Mouse (Mus musculus): ENCODE measurements around the gene Chmp2a. TPM values are rescaled to one million over a fixed set of nuclear protein-coding genes. Genes with fewer than 3 reads are reported as not detected.

Gene Chmp2a
- polyA plus RNA-seq, 1 experiment from 2014 or later, result 264 TPM

GRCm38 (mm10) chr7:13043120-13043444, 8.5 kb upstream of the Chmp2a start:
- Histone ChIP-seq H3K36me3 (ENCODE audit: insufficient read depth, low read length) (no peaks in the 10 kb centered on the region), H3K27ac (ENCODE audit: low read length) (no peak overlapping the region), H3K4me3 (ENCODE audit: low read depth, low read length) (no peak overlapping the region), H3K4me1 (ENCODE audit: insufficient read depth, low read depth, low read length) (peaks cover 12% of the 10 kb centered on the region), H3K9me3 (ENCODE audit: low read length) (no peaks in the 10 kb centered on the region), H3K27me3 (replicated peaks; ENCODE audit: insufficient read depth, low read length) (peaks cover 18% of the 10 kb centered on the region), H3K9ac (replicated peaks; ENCODE audit: low read depth) (no peak overlapping the region), H3K4me2 (replicated peaks; ENCODE audit: low read depth, low read length) (0 out of 2 replicates have a peak overlapping the region, but pooled peaks have one; percentile 52)
- DNase-seq (ENCODE audit: low spot score), result no peak
- no peak for ATAC-seq
- 42% methylated on average over 16 of the region's 16 CpGs for WGBS
- TF ChIP-seq EP300 (IDR thresholded peaks at IDR 0.05) (no peak), CTCF (IDR thresholded peaks at IDR 0.05) (no peak)

GRCm38 (mm10) chr7:13042511-13042910, 7.9 kb upstream of the Chmp2a start:
- ATAC-seq, result no peak
- no peak overlapping the region for H3K4me3 ChIP-seq (ENCODE audit: low read depth, low read length)
- 69% methylated on average over 6 of the region's 6 CpGs for WGBS
- no peak overlapping the region for H3K27ac ChIP-seq (ENCODE audit: low read length)
- H3K27me3 ChIP-seq (replicated peaks; ENCODE audit: insufficient read depth, low read length), result peaks cover 18% of the 10 kb centered on the region
- H3K4me2 ChIP-seq (replicated peaks; ENCODE audit: low read depth, low read length), result no peak overlapping the region
- no peaks in the 10 kb centered on the region for H3K9me3 ChIP-seq (ENCODE audit: low read length)
- DNase-seq (ENCODE audit: low spot score), result no peak
- peaks cover 12% of the 10 kb centered on the region for H3K4me1 ChIP-seq (ENCODE audit: insufficient read depth, low read depth, low read length)
- no peak overlapping the region for H3K9ac ChIP-seq (replicated peaks; ENCODE audit: low read depth)
- H3K36me3 ChIP-seq (ENCODE audit: insufficient read depth, low read length), result no peaks in the 10 kb centered on the region
- TF ChIP-seq EP300 (IDR thresholded peaks at IDR 0.05) (no peak), CTCF (IDR thresholded peaks at IDR 0.05) (no peak)

- H3K27ac ChIP-seq (ENCODE audit: low read length), result no peak overlapping the region
- ATAC-seq, result no peak
These were observed 6.6 kb upstream of the Chmp2a start for GRCm38 (mm10) chr7:13041256-13041655.

GRCm38 (mm10) chr7:13039181-13039580, 4.6 kb upstream of the Chmp2a start:
- Histone ChIP-seq H3K4me3 (ENCODE audit: low read depth, low read length) (no peak overlapping the region), H3K4me2 (replicated peaks; ENCODE audit: low read depth, low read length) (peak overlapping the region; percentile 62), H3K27ac (ENCODE audit: low read length) (peak overlapping the region; percentile 100; the same call in 1 of the 2 replicates), H3K36me3 (ENCODE audit: insufficient read depth, low read length) (no peaks in the 10 kb centered on the region), H3K9me3 (ENCODE audit: low read length) (no peaks in the 10 kb centered on the region), H3K27me3 (replicated peaks; ENCODE audit: insufficient read depth, low read length) (peaks cover 15% of the 10 kb centered on the region), H3K9ac (replicated peaks; ENCODE audit: low read depth) (peak overlapping the region; percentile 99; the same call in 1 of the 2 replicates), H3K4me1 (ENCODE audit: insufficient read depth, low read depth, low read length) (peaks cover 25% of the 10 kb centered on the region)
- 81% methylated on average over 1 of the region's 1 CpGs for WGBS
- ATAC-seq, result no peak
- no peak for DNase-seq (ENCODE audit: low spot score)
- no peak for TF ChIP-seq EP300 (IDR thresholded peaks at IDR 0.05)
- TF ChIP-seq CTCF (IDR thresholded peaks at IDR 0.05), result no peak

More at GRCm38 (mm10) chr7:13041256-13041655, 6.6 kb upstream of the Chmp2a start:
- peaks cover 21% of the 10 kb centered on the region for H3K4me1 ChIP-seq (ENCODE audit: insufficient read depth, low read depth, low read length)
- peaks cover 18% of the 10 kb centered on the region for H3K27me3 ChIP-seq (replicated peaks; ENCODE audit: insufficient read depth, low read length)
- no peak overlapping the region for H3K4me3 ChIP-seq (ENCODE audit: low read depth, low read length)
- H3K9me3 ChIP-seq (ENCODE audit: low read length), result no peaks in the 10 kb centered on the region
- no peak for DNase-seq (ENCODE audit: low spot score)
- TF ChIP-seq CTCF (IDR thresholded peaks at IDR 0.05) (no peak), EP300 (IDR thresholded peaks at IDR 0.05) (no peak)
- WGBS, result 67% methylated on average over 1 of the region's 1 CpGs
- H3K36me3 ChIP-seq (ENCODE audit: insufficient read depth, low read length), result no peaks in the 10 kb centered on the region
- no peak overlapping the region for H3K9ac ChIP-seq (replicated peaks; ENCODE audit: low read depth)
- H3K4me2 ChIP-seq (replicated peaks; ENCODE audit: low read depth, low read length), result no peak overlapping the region

GRCm38 (mm10) chr7:13038621-13039169, 4.1 kb upstream of the Chmp2a start:
- ATAC-seq, result 0 out of 2 replicates have a peak, but pooled peaks have one; percentile 1
- peak overlapping the region; percentile 84 for H3K4me3 ChIP-seq (ENCODE audit: low read depth, low read length)
- H3K27me3 ChIP-seq (replicated peaks; ENCODE audit: insufficient read depth, low read length), result peaks cover 10% of the 10 kb centered on the region; the same call in 1 of the 2 replicates
- peak overlapping the region; percentile 99 for H3K9ac ChIP-seq (replicated peaks; ENCODE audit: low read depth)
- no peaks in the 10 kb centered on the region for H3K36me3 ChIP-seq (ENCODE audit: insufficient read depth, low read length)
- peak overlapping the region; percentile 62 for H3K4me2 ChIP-seq (replicated peaks; ENCODE audit: low read depth, low read length)
- H3K4me1 ChIP-seq (ENCODE audit: insufficient read depth, low read depth, low read length), result peaks cover 25% of the 10 kb centered on the region
- WGBS, result 6% methylated on average over 15 of the region's 15 CpGs
- peak overlapping the region; percentile 100 for H3K27ac ChIP-seq (ENCODE audit: low read length)
- 0 out of 2 replicates have a peak, but pooled peaks have one; percentile 13 for TF ChIP-seq EP300 (IDR thresholded peaks at IDR 0.05)
- TF ChIP-seq CTCF (IDR thresholded peaks at IDR 0.05), result no peak
- H3K9me3 ChIP-seq (ENCODE audit: low read length), result no peaks in the 10 kb centered on the region
- DNase-seq (ENCODE audit: low spot score), result peak; percentile 78

- Histone ChIP-seq H3K36me3 (ENCODE audit: insufficient read depth, low read length) (0 out of 2 replicates have a peak, but pooled peaks cover under 1% of the 10 kb centered on the region), H3K9me3 (ENCODE audit: low read length) (no peaks in the 10 kb centered on the region), H3K4me3 (ENCODE audit: low read depth, low read length) (peak within 1 kb of the TSS; percentile 84), H3K27me3 (replicated peaks; ENCODE audit: insufficient read depth, low read length) (0 out of 2 replicates have a peak, but pooled peaks cover 4% of the 10 kb centered on the region), H3K4me2 (replicated peaks; ENCODE audit: low read depth, low read length) (peak within 1 kb of the TSS; percentile 62), H3K27ac (ENCODE audit: low read length) (peak within 1 kb of the TSS; percentile 100), H3K4me1 (ENCODE audit: insufficient read depth, low read depth, low read length) (peaks cover 29% of the 10 kb centered on the region), H3K9ac (replicated peaks; ENCODE audit: low read depth) (peak within 1 kb of the TSS; percentile 99)
- under 1% methylated on average over 52 of the region's 65 CpGs for WGBS
- TF ChIP-seq EP300 (IDR thresholded peaks at IDR 0.05), result no peak
- no peak for TF ChIP-seq CTCF (IDR thresholded peaks at IDR 0.05)
- DNase-seq (ENCODE audit: low spot score) (peak; percentile 98), ATAC-seq (peak; percentile 94)
These were observed 3.4 kb upstream of the Chmp2a start, which contains the start of gene Ube2m for GRCm38 (mm10) chr7:13037901-13038555. Gene Ube2m (minus strand): TSS chr7:13038275.
